Mouse (Mus musculus) embryonic facial prominence, embryonic 11.5 days (tissue): Measurements from ENCODE around the gene Actn2. TPM values are rescaled to one million over a fixed set of nuclear protein-coding genes. Genes with fewer than 3 reads are reported as not detected.

ENCODE experiments used
- ATAC-seq: fragments of 200-750 bp; cut with Nextera tagmentation; replicated peaks from 2 replicates; pipeline ENCODE4 v1.8.0; 2017; ENCODE audit warnings: low read depth; ENCODE audit not compliant: insufficient number of reproducible peaks, low FRiP score, low TSS enrichment
- DNase-seq: peaks from one replicate; pipeline ENCODE4 v3.0.0-alpha.2; 2015; ENCODE audit warnings: low spot score
- H3K27ac ChIP-seq: fragments of 300-500 bp; sonication (generic); replicated peaks from 2 replicates; pipeline ENCODE4 v1.5.1; 2014; ENCODE audit warnings: mild to moderate bottlenecking, low read depth, low read length, control low read depth
- H3K27me3 ChIP-seq: fragments of 300-500 bp; sonication (generic); 2 replicates; pipeline ENCODE4 v1.6.1; 2014; ENCODE audit warnings: mild to moderate bottlenecking, low read length, moderate library complexity, mixed read lengths; ENCODE audit not compliant: control insufficient read depth, insufficient read depth
- H3K36me3 ChIP-seq: fragments of 300-500 bp; sonication (generic); replicated peaks from 2 replicates; pipeline ENCODE4 v1.6.1; 2014; ENCODE audit warnings: low read depth, mild to moderate bottlenecking, low read length, moderate library complexity, mixed read lengths; ENCODE audit not compliant: control insufficient read depth, insufficient read depth
- H3K4me1 ChIP-seq: fragments of 300-500 bp; sonication (generic); 2 replicates; pipeline ENCODE4 v1.6.1; 2014; ENCODE audit warnings: low read length, mixed read lengths; ENCODE audit not compliant: control insufficient read depth, insufficient read depth
- H3K4me2 ChIP-seq: fragments of 300-500 bp; sonication (generic); 2 replicates; pipeline ENCODE4 v1.6.1; 2014; ENCODE audit warnings: low read depth, mild to moderate bottlenecking, control low read depth, low read length, moderate library complexity
- H3K4me3 ChIP-seq: fragments of 300-500 bp; sonication (generic); 2 replicates; pipeline ENCODE4 v1.5.1; 2014; ENCODE audit warnings: low read depth, low read length, control low read depth
- H3K9ac ChIP-seq: fragments of 300-500 bp; sonication (generic); replicated peaks from 2 replicates; pipeline ENCODE4 v1.6.1; 2014; ENCODE audit warnings: mild to moderate bottlenecking, control low read depth, low read length
- H3K9me3 ChIP-seq: fragments of 300-500 bp; sonication (generic); replicated peaks from 2 replicates; pipeline ENCODE4 v1.6.1; 2016; ENCODE audit warnings: mild to moderate bottlenecking, low read length, inconsistent platforms, mixed read lengths; ENCODE audit not compliant: control insufficient read depth
- WGBS: fragments of 180-500 bp; shearing (Covaris S2); extraction: QIAGEN DNeasy Blood & Tissue Kit; methylation state at CpG from one replicate; pipeline ENCODE4 v1.1.7; 2014; 5-methylcytosine and 5-hydroxymethylcytosine counted together
- polyA plus RNA-seq: library from polyadenylated mRNA; unstranded; fragments of >200 nt; fragmentation: Nextera tagmentation; extraction: Ambion mirVana; gene quantifications from 2 replicates; pipeline ENCODE4 v1.2.1, GENCODE M21; 2014

The Actn2 gene
- polyA plus RNA-seq, 1 experiment from 2014 or later, result 10.5 TPM

- Histone ChIP-seq H3K4me2 (no peak overlapping the region), H3K27me3 (no peaks in the 10 kb centered on the region), H3K4me3 (no peak overlapping the region), H3K27ac (no peak overlapping the region), H3K36me3 (no peaks in the 10 kb centered on the region), H3K9me3 (no peaks in the 10 kb centered on the region), H3K9ac (no peak overlapping the region), H3K4me1 (no peaks in the 10 kb centered on the region)
- 94% methylated on average over 5 of the region's 5 CpGs for WGBS
- DNase-seq, result no peak
- no peak for ATAC-seq
Measured at GRCm38 (mm10) chr13:12331528-12331927, 9.0 kb downstream of the Actn2 start.

GRCm38 (mm10) chr13:12328392-12328791 is 12.2 kb downstream of the Actn2 start:
- WGBS, result 81% methylated on average over 4 of the region's 4 CpGs

GRCm38 (mm10) chr13:12327577-12327976 is 13.0 kb downstream of the Actn2 start:
- 91% methylated on average over 6 of the region's 6 CpGs for WGBS
- Histone ChIP-seq H3K9ac (no peak overlapping the region), H3K9me3 (no peaks in the 10 kb centered on the region), H3K27me3 (no peaks in the 10 kb centered on the region), H3K27ac (no peak overlapping the region), H3K4me2 (no peak overlapping the region), H3K4me3 (no peak overlapping the region), H3K36me3 (no peaks in the 10 kb centered on the region), H3K4me1 (no peaks in the 10 kb centered on the region)
- DNase-seq, result no peak
- no peak for ATAC-seq

More at GRCm38 (mm10) chr13:12328392-12328791, 12.2 kb downstream of the Actn2 start:
- no peaks in the 10 kb centered on the region for H3K27me3 ChIP-seq
- no peak overlapping the region for H3K27ac ChIP-seq
- no peak overlapping the region for H3K4me2 ChIP-seq
- no peak overlapping the region for H3K9ac ChIP-seq
- no peak overlapping the region for H3K4me3 ChIP-seq
- ATAC-seq, result no peak
- no peaks in the 10 kb centered on the region for H3K4me1 ChIP-seq
- DNase-seq, result no peak
- no peaks in the 10 kb centered on the region for H3K9me3 ChIP-seq
- no peaks in the 10 kb centered on the region for H3K36me3 ChIP-seq

GRCm38 (mm10) chr13:12323076-12323625 is 17.4 kb downstream of the Actn2 start:
- WGBS, result 85% methylated on average over 12 of the region's 12 CpGs

GRCm38 (mm10) chr13:12320148-12320547 is 20.4 kb downstream of the Actn2 start:
- WGBS, result 74% methylated on average over 2 of the region's 2 CpGs
- H3K4me2 ChIP-seq, result no peak overlapping the region
- no peak overlapping the region for H3K4me3 ChIP-seq
- H3K9me3 ChIP-seq, result no peaks in the 10 kb centered on the region
- ATAC-seq, result no peak
- no peak overlapping the region for H3K27ac ChIP-seq
- no peak overlapping the region for H3K9ac ChIP-seq
- H3K4me1 ChIP-seq, result no peaks in the 10 kb centered on the region
- DNase-seq, result no peak
- no peaks in the 10 kb centered on the region for H3K36me3 ChIP-seq
- H3K27me3 ChIP-seq, result no peaks in the 10 kb centered on the region

More at GRCm38 (mm10) chr13:12323076-12323625, 17.4 kb downstream of the Actn2 start:
- Histone ChIP-seq H3K9ac (no peak overlapping the region), H3K27me3 (no peaks in the 10 kb centered on the region), H3K27ac (no peak overlapping the region), H3K9me3 (no peaks in the 10 kb centered on the region), H3K4me2 (no peak overlapping the region), H3K4me3 (no peak overlapping the region), H3K4me1 (no peaks in the 10 kb centered on the region), H3K36me3 (no peaks in the 10 kb centered on the region)
- ATAC-seq (no peak), DNase-seq (no peak)

- Histone ChIP-seq H3K4me2 (no peak overlapping the region), H3K9me3 (no peaks in the 10 kb centered on the region), H3K27me3 (no peaks in the 10 kb centered on the region), H3K4me3 (no peak overlapping the region), H3K4me1 (no peaks in the 10 kb centered on the region), H3K27ac (no peak overlapping the region), H3K9ac (no peak overlapping the region), H3K36me3 (no peaks in the 10 kb centered on the region)
- DNase-seq, result no peak
- 70% methylated on average over 5 of the region's 5 CpGs for WGBS
- ATAC-seq, result no peak
Measured at GRCm38 (mm10) chr13:12318017-12318416, 22.5 kb downstream of the Actn2 start.

- H3K9me3 ChIP-seq, result no peaks in the 10 kb centered on the region
- no peak for ATAC-seq
- WGBS, result 74% methylated on average over 6 of the region's 6 CpGs
- no peaks in the 10 kb centered on the region for H3K27me3 ChIP-seq
- H3K4me3 ChIP-seq, result no peak overlapping the region
- no peak overlapping the region for H3K27ac ChIP-seq
- H3K36me3 ChIP-seq, result no peaks in the 10 kb centered on the region
- no peak overlapping the region for H3K4me2 ChIP-seq
- H3K4me1 ChIP-seq, result no peaks in the 10 kb centered on the region
- H3K9ac ChIP-seq, result no peak overlapping the region
- DNase-seq, result no peak
Measured at GRCm38 (mm10) chr13:12317191-12317765, 23.3 kb downstream of the Actn2 start.

- Histone ChIP-seq H3K27me3 (no peaks in the 10 kb centered on the region), H3K4me3 (no peak overlapping the region), H3K9ac (no peak overlapping the region), H3K4me2 (no peak overlapping the region), H3K9me3 (no peaks in the 10 kb centered on the region), H3K27ac (no peak overlapping the region), H3K4me1 (no peaks in the 10 kb centered on the region), H3K36me3 (no peaks in the 10 kb centered on the region)
- 92% methylated on average over 6 of the region's 6 CpGs for WGBS
- DNase-seq (no peak), ATAC-seq (no peak)
Measured at GRCm38 (mm10) chr13:12314173-12314572, 26.4 kb downstream of the Actn2 start.
